Mouse (Mus musculus) gastrocnemius, postnatal 36 days (tissue): ENCODE measurements at regions not wholly inside any gene's neighbourhood (a gene's known extent, or its start where the extent isn't known, plus 50 kb on each side); places are given as distances from the start of the nearest gene placed in this dataset.

Experiments used
- DNase-seq, 2 experiments: peaks; one replicate each; pipeline ENCODE4 v3.0.0; 2022
- intact Hi-C: fragments of 180-260 bp; cut with DNase I; formaldehyde crosslinking; loops from one replicate; pipeline ENCODE4 v1.15.1; 2025

GRCm38 (mm10) chr4:131350268-131350667 is 406.1 kb downstream of the Matn1 start:
- intact Hi-C loops, result no loop called here
- DNase-seq, result no peak

- intact Hi-C loops, result no loop called here
Observed at GRCm38 (mm10) chr4:131354908-131355307, 410.7 kb downstream of the Matn1 start.

GRCm38 (mm10) chr4:131355526-131355991 is 411.4 kb downstream of the Matn1 start:
- DNase-seq, result no peak
- intact Hi-C loops, result no loop called here

More at GRCm38 (mm10) chr4:131354908-131355307, 410.7 kb downstream of the Matn1 start:
- no peak for DNase-seq

GRCm38 (mm10) chr4:131356316-131356715 is 412.1 kb downstream of the Matn1 start:
- intact Hi-C loops, result no loop called here
- DNase-seq, result no peak

- no peak for DNase-seq
- intact Hi-C loops, result no loop called here
Observed at GRCm38 (mm10) chr4:131363030-131363429, 418.8 kb downstream of the Matn1 start.

- intact Hi-C loops, result loop anchor here (1.0 kb wide), 1 partner anchor 111 kb away; no protein-coding TSS in a partner anchor
- no peak for DNase-seq
Observed at GRCm38 (mm10) chr4:131364671-131365252, 420.6 kb downstream of the Matn1 start.

GRCm38 (mm10) chr4:131366006-131366405 is 421.8 kb downstream of the Matn1 start:
- intact Hi-C loops, result no loop called here
- DNase-seq, result no peak

- intact Hi-C loops, result no loop called here
- DNase-seq, result no peak
Observed at GRCm38 (mm10) chr4:131366656-131367055, 422.5 kb downstream of the Matn1 start.

- DNase-seq, result no peak
- intact Hi-C loops, result no loop called here
Observed at GRCm38 (mm10) chr4:131372517-131372916, 428.3 kb downstream of the Matn1 start.

GRCm38 (mm10) chr4:131373172-131373571 is 429.0 kb downstream of the Matn1 start:
- DNase-seq, result no peak
- intact Hi-C loops, result no loop called here

- DNase-seq, result no peak
- intact Hi-C loops, result no loop called here
Observed at GRCm38 (mm10) chr4:131374527-131375290, 430.5 kb downstream of the Matn1 start.

GRCm38 (mm10) chr4:131381063-131381462 is 436.9 kb downstream of the Matn1 start:
- intact Hi-C loops, result no loop called here

GRCm38 (mm10) chr4:131381529-131381928 is 437.3 kb downstream of the Matn1 start:
- DNase-seq, result no peak
- intact Hi-C loops, result no loop called here

More at GRCm38 (mm10) chr4:131381063-131381462, 436.9 kb downstream of the Matn1 start:
- no peak for DNase-seq

- no peak for DNase-seq
- intact Hi-C loops, result no loop called here
Observed at GRCm38 (mm10) chr4:131383862-131384261, 439.7 kb downstream of the Matn1 start.

GRCm38 (mm10) chr4:131386961-131387360 is 442.8 kb downstream of the Matn1 start:
- intact Hi-C loops, result no loop called here
- DNase-seq, result no peak

GRCm38 (mm10) chr4:131391119-131391923 is 446.8 kb downstream of the Ptpru start:
- intact Hi-C loops, result loop anchor here (10.0 kb wide), 1 partner anchor 443 kb away; the partner anchor contains the start of gene Ptpru

GRCm38 (mm10) chr4:131391924-131392297 is 446.2 kb downstream of the Ptpru start:
- intact Hi-C loops, result loop anchor here (10.0 kb wide), 1 partner anchor 443 kb away; the partner anchor contains the start of gene Ptpru
- no peak for DNase-seq

More at GRCm38 (mm10) chr4:131391119-131391923, 446.8 kb downstream of the Ptpru start:
- no peak for DNase-seq

GRCm38 (mm10) chr4:131392478-131392877 is 445.6 kb downstream of the Ptpru start:
- intact Hi-C loops, result loop anchor here (10.0 kb wide), 1 partner anchor 442 kb away; the partner anchor contains the start of gene Ptpru

GRCm38 (mm10) chr4:131396226-131396840 is 441.8 kb downstream of the Ptpru start:
- intact Hi-C loops, result loop anchor here (10.0 kb wide), 1 partner anchor 438 kb away; the partner anchor contains the start of gene Ptpru
- DNase-seq, result no peak

More at GRCm38 (mm10) chr4:131392478-131392877, 445.6 kb downstream of the Ptpru start:
- DNase-seq, result no peak

GRCm38 (mm10) chr4:131397161-131397560 is 440.9 kb downstream of the Ptpru start:
- intact Hi-C loops, result loop anchor here (10.0 kb wide), 1 partner anchor 438 kb away; the partner anchor contains the start of gene Ptpru

More at GRCm38 (mm10) chr4:131397161-131397560, 440.9 kb downstream of the Ptpru start:
- no peak for DNase-seq
